Mouse (Mus musculus) heart, embryonic 14.5 days (tissue): ENCODE measurements around the gene Smndc1. TPM values are rescaled to one million over a fixed set of nuclear protein-coding genes. Genes with fewer than 3 reads are reported as not detected.

Experiments used
- ATAC-seq: fragments of 200-750 bp; cut with Nextera tagmentation; 2 replicates; pipeline ENCODE4 v1.8.0; 2017; ENCODE audit warnings: low read depth, moderate TSS enrichment; ENCODE audit not compliant: insufficient number of reproducible peaks, insufficient read depth, low FRiP score
- H3K27ac ChIP-seq, 2 experiments: fragments of 200-500 bp in 1 of 2; fragments of 300-500 bp in 1 of 2; sonication (generic) in 1 of 2; replicated peaks in 1 of 2; 2 replicates each; pipeline ENCODE4 v1.5.1; 2012 to 2014; ENCODE audit warnings: low read depth in 2 of 2, low read length in 2 of 2, control low read depth in 1 of 2, mild to moderate bottlenecking in 1 of 2, mixed read lengths in 1 of 2; ENCODE audit not compliant: control insufficient read depth in 1 of 2, insufficient read depth in 1 of 2
- H3K27me3 ChIP-seq: fragments of 300-500 bp; sonication (generic); 2 replicates; pipeline ENCODE4 v1.6.1; 2014; ENCODE audit warnings: mild to moderate bottlenecking, low read length, control low read depth; ENCODE audit not compliant: control insufficient read depth, insufficient read depth
- H3K36me3 ChIP-seq: fragments of 300-500 bp; sonication (generic); 2 replicates; pipeline ENCODE4 v1.6.1; 2014; ENCODE audit warnings: mild to moderate bottlenecking, control low read depth, low read length, mixed read lengths; ENCODE audit not compliant: control insufficient read depth, insufficient read depth
- H3K4me1 ChIP-seq, 2 experiments: fragments of 200-500 bp in 1 of 2; fragments of 300-500 bp in 1 of 2; sonication (generic) in 1 of 2; 2 replicates each; pipeline ENCODE4 v1.6.1; 2012 to 2014; ENCODE audit warnings: low read length in 2 of 2, control low read depth in 1 of 2, mixed read lengths in 1 of 2; ENCODE audit not compliant: control insufficient read depth in 2 of 2, insufficient read depth in 2 of 2
- H3K4me2 ChIP-seq: fragments of 300-500 bp; sonication (generic); 2 replicates; pipeline ENCODE4 v1.6.1; 2014; ENCODE audit warnings: mild to moderate bottlenecking, low read length
- H3K4me3 ChIP-seq, 2 experiments: fragments of 200-500 bp in 1 of 2; fragments of 300-500 bp in 1 of 2; sonication (generic) in 1 of 2; 2 replicates each; pipeline ENCODE4 v1.5.1; 2012 to 2014; ENCODE audit warnings: low read length in 2 of 2, mild to moderate bottlenecking in 2 of 2, control low read depth in 1 of 2, low read depth in 1 of 2, moderate library complexity in 1 of 2; ENCODE audit not compliant: control insufficient read depth in 1 of 2, insufficient read depth in 1 of 2
- H3K9ac ChIP-seq: fragments of 300-500 bp; sonication (generic); 2 replicates; pipeline ENCODE4 v1.6.1; 2014; ENCODE audit warnings: mild to moderate bottlenecking, low read length
- H3K9me3 ChIP-seq: fragments of 300-500 bp; sonication (generic); 2 replicates; pipeline ENCODE4 v1.6.1; 2016; ENCODE audit warnings: low read length, control low read depth; ENCODE audit not compliant: control insufficient read depth
- WGBS: fragments of 180-500 bp; shearing (Covaris S2); extraction: QIAGEN DNeasy Blood & Tissue Kit; methylation state at CpG from one replicate; pipeline ENCODE4 v1.1.7; 2014; 5-methylcytosine and 5-hydroxymethylcytosine counted together
- polyA plus RNA-seq: library from polyadenylated mRNA; unstranded; fragments of >200 nt; fragmentation: Nextera tagmentation; extraction: Ambion mirVana; gene quantifications from 2 replicates; pipeline ENCODE4 v1.2.1, GENCODE M21; 2014

Gene Smndc1
- polyA plus RNA-seq, 1 experiment from 2014 or later, result 32.7 TPM

GRCm38 (mm10) chr19:53366057-53366775 lies 24.2 kb downstream of the Smndc1 start:
- Histone ChIP-seq H3K4me2 (no peak overlapping the region), H3K36me3 (peaks cover 6% of the 10 kb centered on the region), H3K4me1 (peaks cover 19 to 35% of the 10 kb centered on the region in 2 experiments), H3K9me3 (no peaks in the 10 kb centered on the region), H3K27ac (no peak overlapping the region), H3K4me3 (no peak overlapping the region), H3K27me3 (no peaks in the 10 kb centered on the region), H3K9ac (no peak overlapping the region; the same call in 1 of the 2 replicates)
- 73% methylated on average over 11 of the region's 11 CpGs for WGBS
- 0 out of 2 replicates have a peak, but pooled peaks have one; percentile 19 for ATAC-seq

DNA sequence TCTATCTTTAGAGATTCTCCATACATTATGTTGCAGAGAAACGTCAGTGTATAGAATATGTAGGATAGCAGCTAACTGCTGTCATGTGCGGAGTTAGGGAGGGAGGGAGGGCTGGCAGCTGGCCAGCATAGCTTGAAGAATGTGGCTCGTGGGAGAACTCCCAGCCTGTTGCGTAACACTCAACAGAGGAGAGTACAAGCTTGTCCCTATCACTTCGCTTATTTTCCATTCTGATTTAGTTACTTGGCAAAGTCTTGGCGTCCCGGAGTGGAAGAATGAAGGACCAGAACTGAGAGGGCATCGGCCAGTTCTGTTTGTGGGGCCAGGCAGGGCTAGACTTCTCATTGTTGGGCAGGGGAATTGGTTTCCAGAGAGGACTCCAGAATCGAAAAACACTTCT lies 25.4 kb downstream of the Smndc1 start:
- Histone ChIP-seq H3K9me3 (no peaks in the 10 kb centered on the region), H3K4me1 (peaks cover 17 to 43% of the 10 kb centered on the region in 2 experiments), H3K27me3 (no peaks in the 10 kb centered on the region), H3K4me3 (peak overlapping the region; percentile 19 to 20; a peak in 1 of 4 replicates), H3K4me2 (peak overlapping the region; percentile 61), H3K27ac (peak overlapping the region; percentile 69 to 88), H3K36me3 (no peaks in the 10 kb centered on the region), H3K9ac (peak overlapping the region; percentile 50)
- WGBS, result 9% methylated on average over 9 of the region's 9 CpGs
- ATAC-seq, result peak; percentile 59; the same call in 1 of the 2 replicates

DNA sequence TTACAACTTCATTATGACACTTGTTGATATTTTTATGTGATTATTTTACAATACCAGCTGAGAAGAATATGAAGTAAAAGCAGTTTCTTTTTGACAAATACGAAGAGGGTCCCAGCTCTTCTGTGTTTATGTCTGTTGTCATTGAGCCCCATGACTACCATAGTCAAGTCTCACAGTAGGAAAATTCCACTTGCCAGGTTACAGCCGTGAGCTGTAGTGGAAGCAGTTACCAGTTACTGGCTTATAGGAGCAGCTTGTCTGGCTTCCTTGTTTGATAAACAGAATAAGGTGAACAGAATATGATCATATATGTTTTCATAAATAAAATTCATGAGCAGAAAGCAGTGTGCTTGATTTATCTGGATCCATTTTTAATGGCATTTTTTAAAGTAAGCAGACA lies 25.8 kb downstream of the Smndc1 start:
- Histone ChIP-seq H3K9ac (no peak overlapping the region), H3K27me3 (no peaks in the 10 kb centered on the region), H3K4me2 (peak overlapping the region; percentile 61), H3K4me1 (peaks cover 17 to 44% of the 10 kb centered on the region in 2 experiments), H3K27ac (peak overlapping the region in 1 of 2 experiments; percentile 69), H3K36me3 (no peaks in the 10 kb centered on the region), H3K4me3 (no peak overlapping the region), H3K9me3 (no peaks in the 10 kb centered on the region)
- ATAC-seq, result no peak
- WGBS, result 23% methylated on average over 2 of the region's 2 CpGs

DNA sequence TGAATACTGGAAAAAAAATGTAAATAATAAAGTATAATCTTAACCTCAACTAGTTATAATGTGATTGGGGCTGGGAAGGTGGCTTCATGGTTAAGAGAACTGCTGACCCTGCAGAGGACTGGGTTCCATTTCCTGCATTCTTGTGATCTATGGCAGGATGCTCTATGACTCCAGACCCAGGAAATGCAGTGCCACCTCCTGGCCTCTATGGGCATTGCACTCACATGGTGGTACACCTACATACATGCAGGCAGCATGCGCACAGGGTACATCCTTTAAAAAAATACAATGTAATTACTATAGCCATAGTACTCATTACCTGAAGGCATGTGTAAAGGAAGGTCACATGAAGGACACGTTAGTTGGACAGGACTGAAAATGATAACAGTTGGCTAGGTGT lies 27.4 kb downstream of the Smndc1 start:
- H3K4me2 ChIP-seq, result no peak overlapping the region
- H3K9me3 ChIP-seq, result no peaks in the 10 kb centered on the region
- H3K4me3 ChIP-seq, result no peak overlapping the region
- no peaks in the 10 kb centered on the region for H3K27me3 ChIP-seq
- H3K4me1 ChIP-seq, result peaks cover 9 to 37% of the 10 kb centered on the region in 2 experiments
- no peak overlapping the region for H3K9ac ChIP-seq
- 43% methylated on average over 2 of the region's 2 CpGs for WGBS
- no peak for ATAC-seq
- no peak overlapping the region for H3K27ac ChIP-seq
- H3K36me3 ChIP-seq, result no peaks in the 10 kb centered on the region

DNA sequence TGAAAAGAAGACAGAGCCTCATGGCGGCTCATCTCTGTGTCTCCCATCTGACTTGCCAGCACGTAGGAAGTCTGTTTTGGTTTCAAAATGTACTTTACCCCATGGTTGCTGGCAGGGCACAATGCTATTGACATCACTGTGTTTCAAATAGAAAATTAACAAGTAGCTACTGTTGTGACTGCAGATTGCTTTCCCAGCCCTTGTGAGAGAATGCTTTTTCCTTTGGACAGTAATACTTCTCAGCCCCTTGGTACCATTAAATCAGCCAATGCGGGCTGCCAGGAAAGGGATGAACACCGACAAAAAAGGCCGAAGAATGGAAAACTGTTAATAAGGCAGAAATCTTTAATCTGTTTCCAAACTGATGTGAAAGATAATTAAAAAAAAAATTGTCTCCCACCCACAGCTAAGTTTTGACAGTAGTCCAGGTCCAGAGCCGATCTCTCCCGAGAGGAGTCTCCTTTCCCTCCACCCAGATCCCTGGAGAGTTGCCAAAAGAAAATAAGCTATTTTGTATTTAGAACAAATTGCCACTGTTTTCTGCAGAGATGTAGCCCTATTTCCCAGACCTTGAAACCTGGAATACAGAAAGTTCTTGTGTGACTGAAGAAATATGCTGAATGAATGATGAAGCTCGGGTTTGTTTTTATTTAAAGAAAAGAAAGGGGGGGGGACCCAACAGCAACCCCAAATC lies 30.0 kb downstream of the Smndc1 start:
- peaks cover 5 to 27% of the 10 kb centered on the region in 2 experiments; a peak in 3 of 4 replicates for H3K4me1 ChIP-seq
- no peak overlapping the region for H3K9ac ChIP-seq
- no peaks in the 10 kb centered on the region for H3K27me3 ChIP-seq
- H3K4me3 ChIP-seq, result no peak overlapping the region
- no peak overlapping the region for H3K27ac ChIP-seq
- 61% methylated on average over 8 of the region's 8 CpGs for WGBS
- H3K4me2 ChIP-seq, result peak overlapping the region; percentile 2; the same call in 1 of the 2 replicates
- no peak for ATAC-seq
- no peaks in the 10 kb centered on the region for H3K36me3 ChIP-seq
- no peaks in the 10 kb centered on the region for H3K9me3 ChIP-seq

DNA sequence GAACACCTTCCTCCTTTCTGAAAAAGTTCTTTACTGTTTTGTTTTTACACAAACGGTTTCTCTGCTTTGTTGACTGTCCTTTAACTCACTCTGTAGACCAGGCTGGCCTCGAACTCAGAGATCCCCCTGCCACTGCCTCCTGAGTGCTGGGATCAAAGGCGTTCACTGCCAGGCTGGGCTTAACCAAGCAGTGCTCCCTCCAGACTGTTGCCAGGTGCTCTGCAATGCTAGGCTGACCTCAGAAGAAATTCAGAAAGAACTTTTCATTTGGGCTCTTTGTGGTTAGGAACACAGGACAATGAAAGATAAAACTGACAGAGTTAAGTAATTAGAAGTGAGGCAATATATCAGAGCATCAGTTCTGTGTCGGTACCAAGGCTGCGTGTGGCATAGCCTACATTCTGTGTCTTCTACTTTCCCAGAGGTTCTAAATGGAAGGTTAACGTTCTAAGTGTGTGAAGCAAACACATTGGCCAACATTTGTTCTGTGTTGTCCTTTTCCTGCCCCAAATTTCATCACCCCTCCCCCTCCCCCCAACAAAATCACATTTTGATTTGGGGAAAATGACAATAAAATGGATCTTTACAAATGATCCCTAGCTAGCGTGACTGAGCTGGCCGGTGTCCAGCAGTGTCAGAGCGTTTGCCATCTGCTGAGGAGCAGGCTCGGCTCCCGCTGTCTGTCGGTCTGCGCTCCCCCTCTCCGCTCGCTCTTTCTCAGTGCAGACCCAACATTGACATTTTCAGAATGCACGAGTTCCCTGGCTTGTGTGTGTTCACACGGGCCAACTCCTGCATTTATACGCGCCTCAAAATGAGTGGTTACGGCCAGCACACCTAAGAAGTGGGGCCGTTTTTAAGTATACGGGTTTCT lies 31.0 kb downstream of the Smndc1 start:
- no peak overlapping the region for H3K9ac ChIP-seq
- H3K9me3 ChIP-seq, result no peaks in the 10 kb centered on the region
- H3K4me2 ChIP-seq, result peak overlapping the region; percentile 2; the same call in 1 of the 2 replicates
- no peaks in the 10 kb centered on the region for H3K27me3 ChIP-seq
- H3K4me3 ChIP-seq, result no peak overlapping the region
- H3K4me1 ChIP-seq, result peaks cover 2 to 17% of the 10 kb centered on the region in 2 experiments; a peak in 3 of 4 replicates
- no peak overlapping the region for H3K27ac ChIP-seq
- WGBS, result 71% methylated on average over 22 of the region's 22 CpGs
- H3K36me3 ChIP-seq, result no peaks in the 10 kb centered on the region
- no peak for ATAC-seq

- Histone ChIP-seq H3K4me3 (no peak overlapping the region), H3K36me3 (peaks cover 6% of the 10 kb centered on the region; the same call in 1 of the 2 replicates), H3K9ac (no peak overlapping the region), H3K9me3 (no peaks in the 10 kb centered on the region), H3K4me2 (no peak overlapping the region), H3K27ac (no peak overlapping the region), H3K4me1 (peaks cover 0 to 4% of the 10 kb centered on the region in 2 experiments; a peak in 2 of 4 replicates), H3K27me3 (no peaks in the 10 kb centered on the region)
- 89% methylated on average over 16 of the region's 16 CpGs for WGBS
- ATAC-seq, result no peak
These were observed 35.3 kb downstream of the Smndc1 start for GRCm38 (mm10) chr19:53355065-53355464.
